Mouse (Mus musculus) kidney, postnatal 0 days (tissue): ENCODE results near the gene Gm37240. TPM values are rescaled to one million over a fixed set of nuclear protein-coding genes. Genes with fewer than 3 reads are reported as not detected.
A peak's percentile ranks its signal among the peaks of the same experiment; 100 is the strongest.

Experiments used
- ATAC-seq: fragments of 200-750 bp; cut with Nextera tagmentation; replicated peaks from 2 replicates; pipeline ENCODE4 v1.8.0; 2017; ENCODE audit warnings: low read depth, moderate number of reproducible peaks, moderate TSS enrichment, moderate library complexity; ENCODE audit not compliant: low FRiP score
- DNase-seq: peaks from one replicate; pipeline ENCODE4 v3.0.0-alpha.2; 2016; ENCODE audit warnings: low spot score
- H3K27ac ChIP-seq: fragments of 300-500 bp; sonication (generic); 2 replicates; pipeline ENCODE4 v1.5.1; 2014; ENCODE audit warnings: mild to moderate bottlenecking
- H3K27me3 ChIP-seq: fragments of 300-500 bp; sonication (generic); 2 replicates; pipeline ENCODE4 v1.6.1; 2014; ENCODE audit warnings: low read length, mixed read lengths; ENCODE audit not compliant: insufficient read depth
- H3K36me3 ChIP-seq: fragments of 300-500 bp; sonication (generic); 2 replicates; pipeline ENCODE4 v1.6.1; 2014; ENCODE audit warnings: low read length, mixed read lengths; ENCODE audit not compliant: insufficient read depth
- H3K4me1 ChIP-seq: fragments of 300-500 bp; sonication (generic); replicated peaks from 2 replicates; pipeline ENCODE4 v1.6.1; 2014; ENCODE audit warnings: antibody characterized with exemption, low read length, mixed read lengths; ENCODE audit not compliant: insufficient read depth
- H3K4me2 ChIP-seq: fragments of 300-500 bp; sonication (generic); 2 replicates; pipeline ENCODE4 v1.6.1; 2014; ENCODE audit warnings: mild to moderate bottlenecking, low read length, moderate library complexity, mixed read lengths
- H3K4me3 ChIP-seq: fragments of 300-500 bp; sonication (generic); replicated peaks from 2 replicates; pipeline ENCODE4 v1.5.1; 2014; ENCODE audit warnings: low read depth, low read length
- H3K9ac ChIP-seq: fragments of 300-500 bp; sonication (generic); 2 replicates; pipeline ENCODE4 v1.6.1; 2014; ENCODE audit warnings: low read depth, low read length
- H3K9me3 ChIP-seq: fragments of 300-500 bp; sonication (generic); replicated peaks from 2 replicates; pipeline ENCODE4 v1.6.1; 2016; ENCODE audit warnings: low read length, inconsistent platforms, mixed read lengths
- CTCF ChIP-seq: IDR thresholded peaks from 2 replicates; pipeline ENCODE4 v1.5.1; 2016; ENCODE audit warnings: antibody characterized with exemption, low read depth, mild to moderate bottlenecking, moderate library complexity
- WGBS: fragments of 180-500 bp; shearing (Covaris S2); extraction: QIAGEN DNeasy Blood & Tissue Kit; methylation state at CpG from one replicate; pipeline ENCODE4 v1.1.7; 2014; 5-methylcytosine and 5-hydroxymethylcytosine counted together
- polyA plus RNA-seq: library from polyadenylated mRNA; unstranded; fragments of >200 nt; fragmentation: Nextera tagmentation; extraction: Ambion mirVana; gene quantifications from 2 replicates; pipeline ENCODE4 v1.2.1, GENCODE M21; 2015

Gm37240 gene
- polyA plus RNA-seq, 1 experiment from 2014 or later, result 10.8 TPM

- ATAC-seq (no peak), DNase-seq (no peak)
- no peak overlapping the region for H3K9ac ChIP-seq
- 93% methylated on average over 2 of the region's 2 CpGs for WGBS
- no peaks in the 10 kb centered on the region for H3K27me3 ChIP-seq
- no peaks in the 10 kb centered on the region for H3K4me1 ChIP-seq
- no peak for TF ChIP-seq CTCF
- H3K36me3 ChIP-seq, result no peaks in the 10 kb centered on the region
- no peak overlapping the region for H3K27ac ChIP-seq
- H3K9me3 ChIP-seq, result no peaks in the 10 kb centered on the region
- no peak overlapping the region for H3K4me2 ChIP-seq
- H3K4me3 ChIP-seq, result no peak overlapping the region
Measured at GRCm38 (mm10) chr3:84927901-84928300, 959.4 kb downstream of the Gm37240 start.

- no peak for ATAC-seq
- H3K27ac ChIP-seq, result no peak overlapping the region
- H3K4me1 ChIP-seq, result no peaks in the 10 kb centered on the region
- no peak for TF ChIP-seq CTCF
- H3K9me3 ChIP-seq, result no peaks in the 10 kb centered on the region
- no peak overlapping the region for H3K9ac ChIP-seq
- 67% methylated on average over 8 of the region's 8 CpGs for WGBS
- no peak overlapping the region for H3K4me2 ChIP-seq
- DNase-seq, result no peak
- H3K27me3 ChIP-seq, result no peaks in the 10 kb centered on the region
- no peak overlapping the region for H3K4me3 ChIP-seq
- H3K36me3 ChIP-seq, result no peaks in the 10 kb centered on the region
Measured at GRCm38 (mm10) chr3:84927168-84927794, 960.0 kb downstream of the Gm37240 start.

- ATAC-seq (no peak), DNase-seq (peak; percentile 10)
- H3K9me3 ChIP-seq, result no peaks in the 10 kb centered on the region
Measured at GRCm38 (mm10) chr3:84926140-84926539, 961.2 kb downstream of the Gm37240 start.

GRCm38 (mm10) chr3:84925229-84925628 lies 962.1 kb downstream of the Gm37240 start:
- DNase-seq (no peak), ATAC-seq (no peak)
- 0 out of 2 replicates have a peak overlapping the region, but pooled peaks have one; percentile 8 for H3K27ac ChIP-seq
- WGBS, result 81% methylated on average over 4 of the region's 4 CpGs
- H3K9me3 ChIP-seq, result no peaks in the 10 kb centered on the region
- no peak overlapping the region for H3K4me2 ChIP-seq
- no peaks in the 10 kb centered on the region for H3K36me3 ChIP-seq
- no peak for TF ChIP-seq CTCF
- H3K4me1 ChIP-seq, result no peaks in the 10 kb centered on the region
- H3K9ac ChIP-seq, result no peak overlapping the region
- no peaks in the 10 kb centered on the region for H3K27me3 ChIP-seq
- no peak overlapping the region for H3K4me3 ChIP-seq

More at GRCm38 (mm10) chr3:84926140-84926539, 961.2 kb downstream of the Gm37240 start:
- Histone ChIP-seq H3K4me3 (no peak overlapping the region), H3K9ac (no peak overlapping the region), H3K27me3 (no peaks in the 10 kb centered on the region), H3K4me2 (no peak overlapping the region), H3K36me3 (no peaks in the 10 kb centered on the region), H3K4me1 (no peaks in the 10 kb centered on the region), H3K27ac (0 out of 2 replicates have a peak overlapping the region, but pooled peaks have one; percentile 11)
- TF ChIP-seq CTCF, result no peak
- 67% methylated on average over 5 of the region's 5 CpGs for WGBS

GRCm38 (mm10) chr3:84923670-84924069 lies 963.6 kb downstream of the Gm37240 start:
- ATAC-seq, result no peak
- no peaks in the 10 kb centered on the region for H3K36me3 ChIP-seq
- no peak for DNase-seq

GRCm38 (mm10) chr3:84923256-84923655 lies 964.1 kb downstream of the Gm37240 start:
- ATAC-seq (no peak), DNase-seq (no peak)
- Histone ChIP-seq H3K27ac (no peak overlapping the region), H3K9me3 (no peaks in the 10 kb centered on the region), H3K4me2 (no peak overlapping the region), H3K4me3 (no peak overlapping the region), H3K36me3 (no peaks in the 10 kb centered on the region), H3K4me1 (no peaks in the 10 kb centered on the region), H3K27me3 (no peaks in the 10 kb centered on the region), H3K9ac (no peak overlapping the region)
- TF ChIP-seq CTCF, result no peak
- WGBS, result 84% methylated on average over 1 of the region's 1 CpGs

More at GRCm38 (mm10) chr3:84923670-84924069, 963.6 kb downstream of the Gm37240 start:
- WGBS, result 82% methylated on average over 1 of the region's 1 CpGs
- Histone ChIP-seq H3K9ac (no peak overlapping the region), H3K4me3 (no peak overlapping the region), H3K9me3 (no peaks in the 10 kb centered on the region), H3K27me3 (no peaks in the 10 kb centered on the region), H3K4me1 (no peaks in the 10 kb centered on the region), H3K4me2 (no peak overlapping the region), H3K27ac (no peak overlapping the region)
- TF ChIP-seq CTCF, result no peak
